Mouse (Mus musculus) liver, embryonic 14.5 days (tissue): ENCODE measurements at regions not wholly inside any gene's neighbourhood (a gene's known extent, or its start where the extent isn't known, plus 50 kb on each side); places are given as distances from the start of the nearest gene placed in this dataset.

ENCODE experiments used
- CTCF ChIP-seq: IDR thresholded peaks from 2 replicates; pipeline ENCODE4 v1.5.1; 2016; ENCODE audit warnings: antibody characterized with exemption, low read depth, control low read depth
- EP300 ChIP-seq: IDR thresholded peaks from 2 replicates; pipeline ENCODE4 v1.6.1; 2016; ENCODE audit warnings: antibody characterized with exemption, low read depth

DNA sequence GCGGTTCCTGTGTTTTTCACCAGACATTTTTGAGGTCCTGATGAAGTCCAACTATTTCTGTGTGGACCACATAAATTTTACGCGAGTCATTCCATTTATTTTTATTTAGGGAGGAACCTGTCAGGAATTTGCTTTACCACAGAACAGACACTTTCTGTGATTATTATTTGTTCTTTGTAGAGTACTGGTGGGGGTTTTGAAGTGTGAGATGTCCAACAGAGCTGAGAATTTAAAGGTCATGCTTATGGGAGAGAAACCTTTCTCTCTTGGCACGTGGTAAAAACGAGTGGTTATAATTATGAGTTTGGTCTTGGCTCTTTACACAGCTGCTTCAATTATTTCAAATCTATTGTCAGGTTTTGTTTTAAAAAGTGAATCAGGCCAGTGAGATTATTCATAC, 143.7 kb downstream of the Moxd1 start:
- TF ChIP-seq CTCF (no peak), EP300 (no peak)
